Mouse (Mus musculus): ENCODE data around the gene Lrrc10. TPM values are rescaled to one million over a fixed set of nuclear protein-coding genes. Genes with fewer than 3 reads are reported as not detected.
"Not testable (repeated sequence)": the region's sequence is repeated elsewhere in the genome, so short reads cannot be mapped to it uniquely, and the experiment has no call there.

Gene Lrrc10
- polyA plus RNA-seq, 1 experiment from 2014 or later, result 54.6 TPM

GRCm38 (mm10) chr10:117009691-117010090, 35.5 kb upstream of the Lrrc10 start:
- 78% methylated on average over 6 of the region's 6 CpGs for WGBS (ENCODE audit: insufficient replicate concordance)

GRCm38 (mm10) chr10:117011047-117011446, 34.1 kb upstream of the Lrrc10 start:
- Histone ChIP-seq H3K4me1 (ENCODE audit: control insufficient read depth, insufficient read depth, low read length) (peaks cover 9% of the 10 kb centered on the region; the same call in 1 of the 2 replicates), H3K4me2 (no peak overlapping the region), H3K27ac (ENCODE audit: low read depth, low read length) (no peak overlapping the region), H3K9me3 (replicated peaks; ENCODE audit: control insufficient read depth, low read length) (no peaks in the 10 kb centered on the region), H3K27me3 (ENCODE audit: control insufficient read depth, insufficient read depth, low read length) (no peaks in the 10 kb centered on the region), H3K36me3 (ENCODE audit: control insufficient read depth, insufficient read depth, low read length) (no peaks in the 10 kb centered on the region), H3K9ac (ENCODE audit: low read depth, low read length) (no peak overlapping the region), H3K4me3 (ENCODE audit: low read depth, low read length) (no peak overlapping the region)
- WGBS (ENCODE audit: insufficient replicate concordance), result 61% methylated on average over 8 of the region's 8 CpGs
- ATAC-seq (replicated peaks; ENCODE audit: insufficient number of reproducible peaks, low FRiP score, low TSS enrichment), result no peak

More at GRCm38 (mm10) chr10:117009691-117010090, 35.5 kb upstream of the Lrrc10 start:
- Histone ChIP-seq H3K9me3 (replicated peaks; ENCODE audit: control insufficient read depth, low read length) (no peaks in the 10 kb centered on the region), H3K4me2 (no peak overlapping the region), H3K9ac (ENCODE audit: low read depth, low read length) (no peak overlapping the region), H3K4me3 (ENCODE audit: low read depth, low read length) (no peak overlapping the region), H3K27me3 (ENCODE audit: control insufficient read depth, insufficient read depth, low read length) (no peaks in the 10 kb centered on the region), H3K27ac (ENCODE audit: low read depth, low read length) (no peak overlapping the region), H3K36me3 (ENCODE audit: control insufficient read depth, insufficient read depth, low read length) (no peaks in the 10 kb centered on the region), H3K4me1 (ENCODE audit: control insufficient read depth, insufficient read depth, low read length) (peaks cover 8% of the 10 kb centered on the region; the same call in 1 of the 2 replicates)
- ATAC-seq (replicated peaks; ENCODE audit: insufficient number of reproducible peaks, low FRiP score, low TSS enrichment), result no peak

- Histone ChIP-seq H3K4me3 (ENCODE audit: low read depth, low read length) (no peak overlapping the region), H3K4me1 (ENCODE audit: control insufficient read depth, insufficient read depth, low read length) (peaks cover 15% of the 10 kb centered on the region; the same call in 1 of the 2 replicates), H3K9me3 (replicated peaks; ENCODE audit: control insufficient read depth, low read length) (no peaks in the 10 kb centered on the region), H3K27me3 (ENCODE audit: control insufficient read depth, insufficient read depth, low read length) (no peaks in the 10 kb centered on the region), H3K4me2 (peak overlapping the region; percentile 22), H3K27ac (ENCODE audit: low read depth, low read length) (peak overlapping the region; percentile 65; the same call in 1 of the 2 replicates), H3K36me3 (ENCODE audit: control insufficient read depth, insufficient read depth, low read length) (no peaks in the 10 kb centered on the region), H3K9ac (ENCODE audit: low read depth, low read length) (no peak overlapping the region)
- ATAC-seq (replicated peaks; ENCODE audit: insufficient number of reproducible peaks, low FRiP score, low TSS enrichment), result no peak; the same call in 1 of the 2 replicates
- WGBS (ENCODE audit: insufficient replicate concordance), result 17% methylated on average over 12 of the region's 12 CpGs
Observed at GRCm38 (mm10) chr10:117013689-117014390, 31.3 kb upstream of the Lrrc10 start.

- WGBS (ENCODE audit: insufficient replicate concordance), result 82% methylated on average over 5 of the region's 5 CpGs
- no peak overlapping the region for H3K4me2 ChIP-seq
- no peak for ATAC-seq (replicated peaks; ENCODE audit: insufficient number of reproducible peaks, low FRiP score, low TSS enrichment)
- no peaks in the 10 kb centered on the region for H3K27me3 ChIP-seq (ENCODE audit: control insufficient read depth, insufficient read depth, low read length)
- no peak overlapping the region for H3K4me3 ChIP-seq (ENCODE audit: low read depth, low read length)
- H3K9me3 ChIP-seq (replicated peaks; ENCODE audit: control insufficient read depth, low read length), result no peaks in the 10 kb centered on the region
- no peak overlapping the region for H3K9ac ChIP-seq (ENCODE audit: low read depth, low read length)
- H3K27ac ChIP-seq (ENCODE audit: low read depth, low read length), result no peak overlapping the region
- H3K4me1 ChIP-seq (ENCODE audit: control insufficient read depth, insufficient read depth, low read length), result peaks cover 15% of the 10 kb centered on the region; the same call in 1 of the 2 replicates
- H3K36me3 ChIP-seq (ENCODE audit: control insufficient read depth, insufficient read depth, low read length), result no peaks in the 10 kb centered on the region
Observed at GRCm38 (mm10) chr10:117014565-117014964, 30.6 kb upstream of the Lrrc10 start.

GRCm38 (mm10) chr10:117018281-117018840, 26.8 kb upstream of the Lrrc10 start:
- no peaks in the 10 kb centered on the region for H3K9me3 ChIP-seq (replicated peaks; ENCODE audit: control insufficient read depth, low read length)
- H3K4me1 ChIP-seq (ENCODE audit: control insufficient read depth, insufficient read depth, low read length), result peaks cover 33% of the 10 kb centered on the region
- no peak overlapping the region for H3K4me3 ChIP-seq (ENCODE audit: low read depth, low read length)
- no peak overlapping the region for H3K27ac ChIP-seq (ENCODE audit: low read depth, low read length)
- H3K27me3 ChIP-seq (ENCODE audit: control insufficient read depth, insufficient read depth, low read length), result no peaks in the 10 kb centered on the region
- WGBS (ENCODE audit: insufficient replicate concordance), result 69% methylated on average over 7 of the region's 7 CpGs
- ATAC-seq (replicated peaks; ENCODE audit: insufficient number of reproducible peaks, low FRiP score, low TSS enrichment), result no peak
- H3K9ac ChIP-seq (ENCODE audit: low read depth, low read length), result no peak overlapping the region
- H3K4me2 ChIP-seq, result no peak overlapping the region
- no peaks in the 10 kb centered on the region for H3K36me3 ChIP-seq (ENCODE audit: control insufficient read depth, insufficient read depth, low read length)

GRCm38 (mm10) chr10:117021020-117021754, 24.0 kb upstream of the Lrrc10 start:
- no peak overlapping the region for H3K27ac ChIP-seq (ENCODE audit: low read depth, low read length)
- H3K4me3 ChIP-seq (ENCODE audit: low read depth, low read length), result no peak overlapping the region
- H3K4me1 ChIP-seq (ENCODE audit: control insufficient read depth, insufficient read depth, low read length), result peaks cover 33% of the 10 kb centered on the region
- H3K27me3 ChIP-seq (ENCODE audit: control insufficient read depth, insufficient read depth, low read length), result no peaks in the 10 kb centered on the region
- H3K9ac ChIP-seq (ENCODE audit: low read depth, low read length), result 0 out of 2 replicates have a peak overlapping the region, but pooled peaks have one; percentile 22
- no peaks in the 10 kb centered on the region for H3K9me3 ChIP-seq (replicated peaks; ENCODE audit: control insufficient read depth, low read length)
- peak overlapping the region; percentile 22 for H3K4me2 ChIP-seq
- 31% methylated on average over 21 of the region's 21 CpGs for WGBS (ENCODE audit: insufficient replicate concordance)
- ATAC-seq (replicated peaks; ENCODE audit: insufficient number of reproducible peaks, low FRiP score, low TSS enrichment), result no peak
- H3K36me3 ChIP-seq (ENCODE audit: control insufficient read depth, insufficient read depth, low read length), result no peaks in the 10 kb centered on the region

GRCm38 (mm10) chr10:117023693-117024092, 21.4 kb upstream of the Lrrc10 start:
- no peaks in the 10 kb centered on the region for H3K9me3 ChIP-seq (replicated peaks; ENCODE audit: control insufficient read depth, low read length)
- H3K27ac ChIP-seq (ENCODE audit: low read depth, low read length), result peak overlapping the region; percentile 77
- H3K4me1 ChIP-seq (ENCODE audit: control insufficient read depth, insufficient read depth, low read length), result peaks cover 27% of the 10 kb centered on the region
- WGBS (ENCODE audit: insufficient replicate concordance), result 10% methylated on average over 16 of the region's 16 CpGs
- no peaks in the 10 kb centered on the region for H3K27me3 ChIP-seq (ENCODE audit: control insufficient read depth, insufficient read depth, low read length)
- H3K4me3 ChIP-seq (ENCODE audit: low read depth, low read length), result peak overlapping the region; percentile 42
- peak overlapping the region; percentile 79 for H3K4me2 ChIP-seq
- peak overlapping the region; percentile 72 for H3K9ac ChIP-seq (ENCODE audit: low read depth, low read length)
- H3K36me3 ChIP-seq (ENCODE audit: control insufficient read depth, insufficient read depth, low read length), result no peaks in the 10 kb centered on the region
- peak; percentile 57; the same call in 1 of the 2 replicates for ATAC-seq (replicated peaks; ENCODE audit: insufficient number of reproducible peaks, low FRiP score, low TSS enrichment)

GRCm38 (mm10) chr10:117025776-117026175, 19.4 kb upstream of the Lrrc10 start:
- H3K27ac ChIP-seq (ENCODE audit: low read depth, low read length); ATAC-seq (replicated peaks; ENCODE audit: insufficient number of reproducible peaks, low FRiP score, low TSS enrichment); H3K9ac ChIP-seq (ENCODE audit: low read depth, low read length); H3K4me2 ChIP-seq; H3K27me3 ChIP-seq (ENCODE audit: control insufficient read depth, insufficient read depth, low read length); H3K9me3 ChIP-seq (replicated peaks; ENCODE audit: control insufficient read depth, low read length); H3K4me3 ChIP-seq (ENCODE audit: low read depth, low read length); H3K36me3 ChIP-seq (ENCODE audit: control insufficient read depth, insufficient read depth, low read length): not testable (repeated sequence)
- peaks cover 27% of the 10 kb centered on the region for H3K4me1 ChIP-seq (ENCODE audit: control insufficient read depth, insufficient read depth, low read length)
